Mouse (Mus musculus): ENCODE measurements at regions not wholly inside any gene's neighbourhood (a gene's known extent, or its start where the extent isn't known, plus 50 kb on each side); places are given as distances from the start of the nearest gene placed in this dataset.
A peak's percentile ranks its signal among the peaks of the same experiment; 100 is the strongest.
"Not testable (repeated sequence)": the region's sequence is repeated elsewhere in the genome, so short reads cannot be mapped to it uniquely, and the experiment has no call there.

DNA sequence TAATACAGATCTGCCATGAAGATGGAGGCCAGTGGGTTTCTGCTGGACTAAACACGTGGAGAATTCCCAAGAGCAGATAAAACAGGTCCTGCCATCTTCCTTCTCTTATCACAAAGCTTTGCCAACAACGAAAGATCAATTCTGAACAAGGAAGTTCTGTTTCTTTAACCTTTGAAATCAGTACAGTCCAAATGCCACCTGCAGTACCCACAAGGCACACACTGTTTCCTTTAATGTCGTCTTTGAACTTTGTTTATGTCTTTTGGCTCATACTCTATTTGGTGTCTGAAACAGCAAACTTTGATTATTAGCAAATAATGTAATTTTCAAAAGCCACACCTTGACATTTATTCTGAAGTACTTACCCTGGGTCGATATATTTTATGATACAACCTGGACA, 536.5 kb downstream of the Bckdhb start:
- H3K36me3 ChIP-seq (ENCODE audit: insufficient read depth), result no peaks in the 10 kb centered on the region
- no peak for ATAC-seq
- no peaks in the 10 kb centered on the region for H3K9me3 ChIP-seq (ENCODE audit: low read length)
- H3K27me3 ChIP-seq (ENCODE audit: insufficient read depth, low read length), result no peaks in the 10 kb centered on the region
- H3K27ac ChIP-seq (ENCODE audit: low read depth, low read length), result no peak overlapping the region
- H3K9ac ChIP-seq, result no peak overlapping the region
- DNase-seq, result no peak
- TF ChIP-seq CTCF (IDR thresholded peaks at IDR 0.05; ENCODE audit: low read depth), result no peak
- H3K4me2 ChIP-seq (ENCODE audit: low read depth), result no peak overlapping the region
- H3K4me1 ChIP-seq (ENCODE audit: insufficient read depth), result no peaks in the 10 kb centered on the region
- WGBS, result 76% methylated on average over 4 of the region's 4 CpGs
- no peak overlapping the region for H3K4me3 ChIP-seq (ENCODE audit: low read depth, low read length)

DNA sequence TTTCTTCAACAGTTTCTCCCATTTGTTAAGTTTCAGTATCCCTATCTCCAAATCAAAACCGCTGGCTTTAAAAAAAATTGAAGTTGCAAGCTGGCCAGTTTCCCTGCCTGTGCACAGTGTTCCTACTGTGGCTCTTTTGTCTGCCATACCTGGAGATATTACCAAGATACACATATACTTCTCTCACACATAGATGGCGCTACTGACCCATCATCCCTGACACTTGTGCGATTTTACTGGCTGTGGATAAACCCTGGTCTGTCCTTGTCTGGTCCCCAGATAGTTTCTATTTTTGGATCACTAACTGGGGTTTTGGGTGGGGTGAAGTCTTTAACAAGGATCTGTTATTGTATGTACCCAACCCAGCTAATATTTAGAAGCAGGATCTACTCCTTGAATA, 541.8 kb downstream of the Bckdhb start:
- Histone ChIP-seq H3K36me3 (ENCODE audit: insufficient read depth) (no peaks in the 10 kb centered on the region), H3K27ac (ENCODE audit: low read depth, low read length) (no peak overlapping the region), H3K4me3 (ENCODE audit: low read depth, low read length) (no peak overlapping the region), H3K9me3 (ENCODE audit: low read length) (no peaks in the 10 kb centered on the region), H3K27me3 (ENCODE audit: insufficient read depth, low read length) (no peaks in the 10 kb centered on the region), H3K9ac (no peak overlapping the region), H3K4me1 (ENCODE audit: insufficient read depth) (no peaks in the 10 kb centered on the region), H3K4me2 (ENCODE audit: low read depth) (no peak overlapping the region)
- no peak for ATAC-seq
- DNase-seq, result peak; percentile 7
- TF ChIP-seq CTCF (IDR thresholded peaks at IDR 0.05; ENCODE audit: low read depth), result peak; percentile 46
- WGBS, result 11% methylated on average over 3 of the region's 3 CpGs

DNA sequence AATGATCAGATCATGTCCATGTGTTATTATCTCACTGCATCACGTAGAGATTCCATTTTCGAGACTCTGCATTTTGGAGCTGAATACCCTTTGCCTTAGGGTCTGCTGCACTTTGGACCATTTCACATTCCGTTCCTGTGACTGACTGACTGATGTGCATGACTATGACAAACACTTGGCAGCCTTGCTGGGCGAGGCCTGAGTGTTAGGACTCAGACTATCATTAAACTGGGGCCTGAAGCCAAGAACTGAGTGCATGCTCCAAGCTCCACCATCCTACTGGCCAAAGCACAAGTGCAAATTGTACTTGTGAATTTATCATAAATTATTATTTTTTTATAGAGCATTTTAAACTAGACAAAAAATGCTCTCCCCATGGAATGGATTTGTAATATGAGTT, 547.8 kb downstream of the Bckdhb start:
- no peak overlapping the region for H3K4me3 ChIP-seq (ENCODE audit: low read depth, low read length)
- H3K36me3 ChIP-seq (ENCODE audit: insufficient read depth), result no peaks in the 10 kb centered on the region
- H3K4me1 ChIP-seq (ENCODE audit: insufficient read depth), result no peaks in the 10 kb centered on the region
- H3K9ac ChIP-seq, result no peak overlapping the region
- no peaks in the 10 kb centered on the region for H3K9me3 ChIP-seq (ENCODE audit: low read length)
- TF ChIP-seq CTCF (IDR thresholded peaks at IDR 0.05; ENCODE audit: low read depth), result no peak
- H3K27me3 ChIP-seq (ENCODE audit: insufficient read depth, low read length), result no peaks in the 10 kb centered on the region
- WGBS, result 81% methylated on average over 4 of the region's 4 CpGs
- no peak for DNase-seq
- ATAC-seq, result no peak
- no peak overlapping the region for H3K4me2 ChIP-seq (ENCODE audit: low read depth)
- H3K27ac ChIP-seq (ENCODE audit: low read depth, low read length), result no peak overlapping the region

DNA sequence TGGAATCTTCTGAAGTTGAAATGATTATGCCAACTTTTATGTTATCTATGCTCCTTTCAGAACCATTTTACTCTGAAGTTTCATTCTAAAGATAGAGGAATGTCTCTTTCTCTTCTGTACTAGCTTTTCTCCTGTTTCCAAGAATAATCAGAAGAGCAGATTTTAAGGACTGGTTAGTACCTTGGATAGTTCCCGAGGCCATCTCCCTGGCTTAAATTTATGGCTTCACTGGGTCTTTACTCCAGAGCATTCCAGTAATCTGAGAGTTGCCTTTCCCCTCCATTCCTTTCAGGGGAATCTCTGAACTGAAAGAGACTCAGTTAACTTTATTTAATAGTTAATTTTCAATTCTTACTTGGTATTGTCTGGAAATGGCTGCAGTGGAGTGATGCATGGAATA, 551.0 kb downstream of the Bckdhb start:
- no peak for ATAC-seq
- H3K4me3 ChIP-seq (ENCODE audit: low read depth, low read length), result no peak overlapping the region

DNA sequence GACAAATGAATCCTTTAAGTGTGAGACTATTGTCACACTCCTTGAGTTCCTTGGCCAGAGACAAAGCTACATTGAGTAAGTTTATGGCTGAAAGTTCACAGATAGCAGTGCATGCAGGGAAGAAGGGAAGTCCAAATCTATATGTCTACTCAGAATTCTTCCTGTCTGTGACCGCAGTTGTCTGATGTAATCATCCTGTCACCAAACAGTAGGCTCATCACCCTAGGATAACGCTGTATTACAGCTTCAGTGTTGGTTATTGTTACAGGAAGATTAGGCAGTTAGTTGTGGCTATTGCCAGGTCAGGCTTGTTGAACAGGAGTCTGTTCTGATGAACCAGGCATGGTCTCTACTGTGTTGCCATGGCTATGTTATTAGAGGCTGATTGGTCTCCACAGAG, 574.6 kb downstream of the Bckdhb start:
- Histone ChIP-seq H3K9ac (no peak overlapping the region), H3K27me3 (ENCODE audit: insufficient read depth, low read length) (no peaks in the 10 kb centered on the region), H3K4me2 (ENCODE audit: low read depth) (no peak overlapping the region), H3K36me3 (ENCODE audit: insufficient read depth) (no peaks in the 10 kb centered on the region), H3K4me3 (ENCODE audit: low read depth, low read length) (no peak overlapping the region), H3K9me3 (ENCODE audit: low read length) (no peaks in the 10 kb centered on the region), H3K27ac (ENCODE audit: low read depth, low read length) (no peak overlapping the region), H3K4me1 (ENCODE audit: insufficient read depth) (no peaks in the 10 kb centered on the region)
- WGBS, result 85% methylated on average over 2 of the region's 2 CpGs
- no peak for TF ChIP-seq CTCF (IDR thresholded peaks at IDR 0.05; ENCODE audit: low read depth)
- no peak for DNase-seq
- no peak for ATAC-seq

More for the DNA sequence above, 551.0 kb downstream of the Bckdhb start:
- TF ChIP-seq CTCF (IDR thresholded peaks at IDR 0.05; ENCODE audit: low read depth), result no peak
- H3K27ac ChIP-seq (ENCODE audit: low read depth, low read length), result no peak overlapping the region
- H3K4me2 ChIP-seq (ENCODE audit: low read depth), result no peak overlapping the region
- no peaks in the 10 kb centered on the region for H3K4me1 ChIP-seq (ENCODE audit: insufficient read depth)
- no peaks in the 10 kb centered on the region for H3K9me3 ChIP-seq (ENCODE audit: low read length)
- no peaks in the 10 kb centered on the region for H3K36me3 ChIP-seq (ENCODE audit: insufficient read depth)
- no peak for DNase-seq
- no peak overlapping the region for H3K9ac ChIP-seq
- H3K27me3 ChIP-seq (ENCODE audit: insufficient read depth, low read length), result no peaks in the 10 kb centered on the region
- 54% methylated on average over 1 of the region's 1 CpGs for WGBS

DNA sequence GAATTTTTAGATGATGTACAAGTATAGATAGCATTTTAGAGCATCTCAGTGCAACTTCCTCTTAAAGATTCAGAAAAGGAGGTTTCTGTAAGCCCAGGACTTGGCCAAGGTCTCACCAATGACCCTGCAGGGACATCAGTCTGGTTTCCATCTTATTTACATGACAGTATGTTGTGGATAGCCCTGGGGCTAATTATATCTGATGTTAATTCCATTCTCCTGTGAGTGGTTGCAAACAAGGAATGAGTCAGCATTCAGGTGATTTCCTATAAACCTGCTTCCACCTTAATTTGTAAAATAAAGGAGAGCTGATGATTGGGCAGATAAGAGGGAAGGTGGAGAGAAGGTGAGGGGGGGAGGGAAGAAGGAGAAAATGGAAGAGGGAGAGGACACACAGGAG, 578.0 kb downstream of the Bckdhb start:
- not testable (repeated sequence) for H3K27me3 ChIP-seq (ENCODE audit: insufficient read depth, low read length); H3K4me2 ChIP-seq (ENCODE audit: low read depth); H3K9ac ChIP-seq; ATAC-seq; H3K36me3 ChIP-seq (ENCODE audit: insufficient read depth); H3K9me3 ChIP-seq (ENCODE audit: low read length); DNase-seq; H3K27ac ChIP-seq (ENCODE audit: low read depth, low read length); H3K4me3 ChIP-seq (ENCODE audit: low read depth, low read length); H3K4me1 ChIP-seq (ENCODE audit: insufficient read depth)

DNA sequence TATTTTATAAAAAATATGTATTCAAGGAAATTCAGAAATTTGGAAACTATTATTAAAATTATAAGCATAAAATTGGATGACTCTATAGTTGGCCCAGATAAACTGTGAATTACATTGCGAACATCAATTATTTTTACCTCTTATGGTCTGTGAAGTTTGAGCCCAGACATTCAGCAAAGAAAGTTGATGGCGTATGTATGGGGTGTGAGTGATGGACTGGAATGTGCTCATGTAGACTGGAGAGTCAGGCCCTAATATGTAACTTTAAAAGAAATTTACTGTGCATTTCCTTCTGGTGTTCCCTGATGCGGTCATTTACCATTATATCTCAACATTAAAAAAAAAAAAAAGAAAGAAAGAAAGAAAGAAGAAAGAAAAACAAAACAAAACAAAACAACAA, 592.1 kb downstream of the Bckdhb start:
- ATAC-seq (no peak), DNase-seq (no peak)
- H3K4me1 ChIP-seq (ENCODE audit: insufficient read depth), result no peaks in the 10 kb centered on the region
- no peak overlapping the region for H3K4me3 ChIP-seq (ENCODE audit: low read depth, low read length)
- no peak overlapping the region for H3K9ac ChIP-seq
- TF ChIP-seq CTCF (IDR thresholded peaks at IDR 0.05; ENCODE audit: low read depth), result no peak
- 92% methylated on average over 3 of the region's 3 CpGs for WGBS
- H3K27ac ChIP-seq (ENCODE audit: low read depth, low read length), result no peak overlapping the region
- H3K27me3 ChIP-seq (ENCODE audit: insufficient read depth, low read length), result no peaks in the 10 kb centered on the region
- H3K4me2 ChIP-seq (ENCODE audit: low read depth), result no peak overlapping the region
- no peaks in the 10 kb centered on the region for H3K9me3 ChIP-seq (ENCODE audit: low read length)
- no peaks in the 10 kb centered on the region for H3K36me3 ChIP-seq (ENCODE audit: insufficient read depth)

DNA sequence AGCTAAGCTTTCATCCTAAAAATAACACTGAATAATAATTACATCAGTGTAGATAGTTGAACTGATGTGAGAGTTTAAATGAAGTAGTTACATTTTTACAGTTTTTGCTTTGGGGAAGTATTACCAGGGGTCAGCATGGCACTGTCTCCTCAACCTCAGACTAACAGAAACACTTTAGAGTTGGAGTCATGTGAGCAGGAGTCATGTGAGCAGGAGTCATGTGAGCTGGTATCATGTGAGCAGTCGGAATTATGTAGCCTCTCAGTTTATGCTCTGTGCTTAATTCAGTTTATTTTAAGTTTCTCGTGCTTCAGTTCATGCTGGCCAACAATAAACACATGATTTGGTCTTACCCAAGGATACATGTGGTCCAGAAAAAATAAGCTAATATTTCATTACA, 620.5 kb downstream of the Bckdhb start:
- H3K27me3 ChIP-seq (ENCODE audit: insufficient read depth, low read length), result no peaks in the 10 kb centered on the region
- no peaks in the 10 kb centered on the region for H3K36me3 ChIP-seq (ENCODE audit: insufficient read depth)
- DNase-seq, result no peak
- no peaks in the 10 kb centered on the region for H3K4me1 ChIP-seq (ENCODE audit: insufficient read depth)
- no peak overlapping the region for H3K9ac ChIP-seq
- ATAC-seq, result no peak
- WGBS, result 89% methylated on average over 2 of the region's 2 CpGs
- no peak overlapping the region for H3K4me3 ChIP-seq (ENCODE audit: low read depth, low read length)
- no peak overlapping the region for H3K27ac ChIP-seq (ENCODE audit: low read depth, low read length)
- TF ChIP-seq CTCF (IDR thresholded peaks at IDR 0.05; ENCODE audit: low read depth), result no peak
- no peaks in the 10 kb centered on the region for H3K9me3 ChIP-seq (ENCODE audit: low read length)
- H3K4me2 ChIP-seq (ENCODE audit: low read depth), result no peak overlapping the region

Measured in forebrain, postnatal 0 days (tissue).